Mouse (Mus musculus) kidney, adult 2 months (tissue): ENCODE data around the gene Dcst2. TPM values are rescaled to one million over a fixed set of nuclear protein-coding genes. Genes with fewer than 3 reads are reported as not detected.

ENCODE experiments used
- DNase-seq: peaks from one replicate; pipeline ENCODE4 v3.0.0; 2021
- H3K27ac ChIP-seq: fragments of 200-500 bp; 2 replicates; pipeline ENCODE4 v1.5.1; 2012; ENCODE audit warnings: low read depth, low read length, control low read depth, inconsistent platforms; ENCODE audit not compliant: insufficient read depth
- H3K27me3 ChIP-seq: fragments of 200-500 bp; replicated peaks from 2 replicates; pipeline ENCODE4 v1.6.1; 2012; ENCODE audit warnings: mild to moderate bottlenecking, moderate library complexity, low read length, inconsistent platforms; ENCODE audit not compliant: control insufficient read depth, insufficient read depth
- H3K36me3 ChIP-seq: fragments of 200-500 bp; 2 replicates; pipeline ENCODE4 v1.6.1; 2012; ENCODE audit warnings: mild to moderate bottlenecking, moderate library complexity, low read length, inconsistent platforms; ENCODE audit not compliant: control insufficient read depth, insufficient read depth
- H3K4me1 ChIP-seq: fragments of 200-500 bp; 2 replicates; pipeline ENCODE4 v1.6.1; 2011; ENCODE audit warnings: low read length; ENCODE audit not compliant: control insufficient read depth, insufficient read depth
- H3K4me3 ChIP-seq: fragments of 200-500 bp; 2 replicates; pipeline ENCODE4 v1.5.1; 2011; ENCODE audit warnings: mild to moderate bottlenecking, low read depth, low read length, control low read depth; ENCODE audit not compliant: insufficient read depth
- CTCF ChIP-seq: fragments of 200-500 bp; conservative IDR thresholded peaks from 2 replicates; pipeline ENCODE4 v1.5.1; 2011; ENCODE audit warnings: low read depth, mild to moderate bottlenecking, control low read depth, low read length, moderate library complexity, mixed read lengths; ENCODE audit not compliant: insufficient read depth, insufficient read length
- POLR2A ChIP-seq: fragments of 200-500 bp; IDR thresholded peaks from one replicate; pipeline ENCODE4 v1.6.1; 2011; ENCODE audit warnings: low read depth, low read length, control low read depth
- WGBS: fragments of 180-500 bp; shearing (Covaris S2); methylation state at CpG from one replicate; pipeline ENCODE4 v1.1.7; 2018; 5-methylcytosine and 5-hydroxymethylcytosine counted together
- polyA plus RNA-seq: library from polyadenylated mRNA; depleted of rRNA; stranded (reverse); fragments of >200 nt; gene quantifications from 2 replicates; pipeline ENCODE4 v1.2.3, GENCODE M21; 2012

Dcst2 gene
- polyA plus RNA-seq, 1 experiment: 0.41 TPM

DNA sequence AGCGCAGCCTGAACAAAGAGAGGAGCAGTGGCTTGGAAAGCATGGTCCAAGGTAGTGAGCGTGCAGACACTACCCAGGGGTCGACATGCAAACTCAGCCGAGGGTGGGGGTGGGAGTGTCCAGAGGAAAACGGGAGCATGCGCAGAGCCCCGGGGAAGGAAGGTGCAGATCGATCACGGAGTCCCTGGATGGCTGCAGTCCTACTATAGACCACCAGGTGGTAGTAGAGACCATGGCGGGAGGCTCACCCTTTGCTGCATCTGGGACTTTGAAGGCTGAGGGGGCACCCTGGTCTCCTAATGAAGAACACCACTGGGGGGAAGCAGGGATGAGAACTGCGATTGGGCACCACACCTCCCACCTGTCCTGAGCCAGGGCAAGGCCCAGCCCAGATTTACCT lies 21.3 kb upstream of the Dcst2 start:
- 13% methylated on average over 11 of the region's 11 CpGs for WGBS

GRCm38 (mm10) chr3:89341794-89342193 lies 20.0 kb upstream of the Dcst2 start:
- no peak for DNase-seq
- Histone ChIP-seq H3K27ac (no peak overlapping the region), H3K27me3 (no peaks in the 10 kb centered on the region), H3K4me3 (no peak overlapping the region), H3K36me3 (no peaks in the 10 kb centered on the region), H3K4me1 (no peaks in the 10 kb centered on the region)
- 55% methylated on average over 4 of the region's 4 CpGs for WGBS
- TF ChIP-seq POLR2A (no peak), CTCF (no peak)

More for the DNA sequence above, 21.3 kb upstream of the Dcst2 start:
- H3K27me3 ChIP-seq: no peaks in the 10 kb centered on the region
- H3K36me3 ChIP-seq: no peaks in the 10 kb centered on the region
- H3K4me3 ChIP-seq: no peak overlapping the region
- H3K27ac ChIP-seq: no peak overlapping the region
- no peaks in the 10 kb centered on the region for H3K4me1 ChIP-seq
- peak; percentile 97 for TF ChIP-seq CTCF
- no peak for TF ChIP-seq POLR2A
- peak; percentile 72 for DNase-seq

- Histone ChIP-seq H3K4me3 (no peak overlapping the region), H3K36me3 (no peaks in the 10 kb centered on the region), H3K27me3 (no peaks in the 10 kb centered on the region), H3K27ac (no peak overlapping the region), H3K4me1 (no peaks in the 10 kb centered on the region)
- 65% methylated on average over 7 of the region's 7 CpGs for WGBS
- no peak for TF ChIP-seq CTCF
- no peak for TF ChIP-seq POLR2A
- DNase-seq: peak; percentile 66
Measured at GRCm38 (mm10) chr3:89343279-89343678, 18.5 kb upstream of the Dcst2 start.

DNA sequence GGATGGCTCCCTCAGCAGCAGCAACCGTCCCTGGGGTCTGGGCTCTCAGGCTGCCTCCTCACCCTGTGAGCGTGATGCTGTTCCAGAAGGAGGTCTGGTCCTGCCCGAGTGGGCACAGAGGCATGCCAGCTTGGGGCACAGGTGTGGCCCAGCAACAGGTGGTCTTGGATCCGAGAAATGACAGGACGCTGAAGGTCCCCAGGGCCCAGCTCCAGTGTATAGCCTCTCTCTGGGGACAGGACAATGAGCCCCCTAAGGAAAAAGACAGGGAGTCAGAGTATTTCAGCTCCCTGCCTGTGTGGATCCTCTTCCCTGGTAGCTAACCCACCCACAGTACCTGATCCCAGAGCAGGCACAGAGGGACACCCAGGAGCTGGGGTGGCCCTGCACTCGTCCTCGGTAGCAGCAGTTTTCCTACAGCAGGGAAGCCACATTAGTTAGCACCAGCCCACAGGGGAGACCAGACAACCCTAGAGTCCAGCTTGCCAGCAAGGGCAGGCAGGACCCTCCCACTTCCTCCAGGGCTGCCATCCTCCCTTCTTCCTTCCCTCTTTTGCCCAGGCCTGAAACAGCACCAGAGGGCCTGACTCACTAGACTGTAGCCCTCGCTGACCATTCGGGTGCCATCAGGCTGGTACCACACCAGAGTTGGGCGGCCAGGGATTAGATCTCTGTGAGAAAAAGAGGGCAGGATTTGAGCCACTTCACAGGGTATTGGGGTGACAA lies 14.8 kb upstream of the Dcst2 start:
- whole genome bisulfite sequencing: 77% methylated on average over 10 of the region's 10 CpGs
- Histone ChIP-seq H3K27me3 (no peaks in the 10 kb centered on the region), H3K4me3 (no peak overlapping the region), H3K4me1 (peaks cover 2% of the 10 kb centered on the region; the same call in 1 of the 2 replicates), H3K36me3 (no peaks in the 10 kb centered on the region), H3K27ac (no peak overlapping the region)
- DNase-seq: no peak
- TF ChIP-seq CTCF (no peak), POLR2A (no peak)

- Histone ChIP-seq H3K27me3 (no peaks in the 10 kb centered on the region), H3K4me1 (peaks cover 2% of the 10 kb centered on the region; the same call in 1 of the 2 replicates)
Measured at GRCm38 (mm10) chr3:89347916-89348315, 13.9 kb upstream of the Dcst2 start.

GRCm38 (mm10) chr3:89348911-89349868 lies 12.6 kb upstream of the Dcst2 start:
- Histone ChIP-seq H3K27me3 (no peaks in the 10 kb centered on the region), H3K4me1 (peaks cover 2% of the 10 kb centered on the region; the same call in 1 of the 2 replicates), H3K36me3 (no peaks in the 10 kb centered on the region), H3K27ac (peak overlapping the region; percentile 53), H3K4me3 (peak overlapping the region; percentile 62)
- TF ChIP-seq POLR2A (no peak), CTCF (no peak)
- DNase-seq: peak; percentile 80
- WGBS: 2% methylated on average over 38 of the region's 38 CpGs

More at GRCm38 (mm10) chr3:89347916-89348315, 13.9 kb upstream of the Dcst2 start:
- 78% methylated on average over 1 of the region's 1 CpGs for WGBS
- TF ChIP-seq CTCF: no peak
- Histone ChIP-seq H3K36me3 (no peaks in the 10 kb centered on the region), H3K27ac (peak overlapping the region; percentile 45), H3K4me3 (peak overlapping the region; percentile 10; the same call in 1 of the 2 replicates)
- peak; percentile 64 for DNase-seq

GRCm38 (mm10) chr3:89349869-89350501 lies 11.8 kb upstream of the Dcst2 start, which contains the start of gene Adam15:
Gene Adam15 (minus strand): TSS chr3:89349996.
- Histone ChIP-seq H3K27ac (peak within 1 kb of the TSS; percentile 53), H3K4me1 (peaks cover 4% of the 10 kb centered on the region; the same call in 1 of the 2 replicates), H3K27me3 (no peaks in the 10 kb centered on the region), H3K36me3 (no peaks in the 10 kb centered on the region), H3K4me3 (peak within 1 kb of the TSS; percentile 62)
- WGBS: under 1% methylated on average over 59 of the region's 59 CpGs
- DNase-seq: peak; percentile 95
- TF ChIP-seq POLR2A (no peak), CTCF (no peak)
